Mouse (Mus musculus) layer of hippocampus, postnatal 14 days (tissue): Measurements from ENCODE around the gene Cfd. TPM values are rescaled to one million over a fixed set of nuclear protein-coding genes. Genes with fewer than 3 reads are reported as not detected.

Experiments
- DNase-seq, 2 experiments: peaks; one replicate each; pipeline ENCODE4 v3.0.0; 2021 to 2022; ENCODE audit warnings: low spot score in 2 of 2, mixed read lengths in 1 of 2
- long read RNA-seq, 2 experiments: library from polyadenylated mRNA; stranded (forward); transcript quantifications; one replicate each; pipeline ENCODE4 v2.0.0; 2021
- total RNA-seq, 2 experiments: library from RNA; stranded (reverse); gene quantifications; 2 replicates each; pipeline ENCODE4 v1.2.3; 2021

The Cfd gene
- not detected for total RNA-seq
- long read RNA-seq, experiment 1, result 0 reads
- long read RNA-seq, experiment 2, result 0 reads

DNA sequence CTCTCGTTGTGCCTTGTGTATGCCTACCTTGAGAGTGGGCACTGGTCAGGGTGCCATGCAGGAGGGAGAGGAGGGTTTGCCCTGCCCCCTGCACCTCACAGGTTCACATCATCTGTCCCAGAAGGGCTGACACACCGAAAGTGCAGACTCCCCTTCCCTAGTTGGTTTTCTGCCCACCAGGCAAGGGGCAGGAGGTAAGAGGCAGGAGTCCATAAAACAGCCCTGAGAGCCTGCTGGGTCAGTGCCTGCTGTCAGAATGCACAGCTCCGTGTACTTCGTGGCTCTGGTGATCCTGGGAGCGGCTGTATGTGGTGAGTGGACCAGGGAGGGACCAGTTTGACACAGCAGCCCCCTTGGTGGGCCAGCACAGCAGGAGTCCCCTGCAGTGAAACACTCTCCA lies at the start of gene Cfd:
Gene Cfd, plus strand, starts transcription at position 184 of the 400 bp plus-strand sequence.
- no peak for DNase-seq

DNA sequence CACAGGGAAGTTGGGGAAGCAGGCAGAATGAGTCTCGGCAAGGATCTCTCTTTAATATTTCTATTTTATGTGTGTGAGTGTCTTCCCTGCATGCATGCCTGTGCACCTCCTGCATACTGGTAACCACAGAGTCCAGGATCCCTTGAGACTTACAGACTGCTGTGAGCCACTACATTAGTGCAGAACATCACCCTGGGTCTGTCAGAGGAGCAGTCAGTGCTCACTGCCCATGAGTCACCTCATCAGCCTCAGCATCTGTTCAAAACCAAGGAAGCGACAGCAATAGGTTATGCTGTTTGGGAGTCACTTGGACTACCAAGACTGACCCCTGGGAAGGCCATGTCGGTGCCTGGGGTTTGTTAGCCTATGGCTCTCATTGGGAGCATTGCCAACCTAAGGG lies 48.3 kb upstream of the Cfd start:
- DNase-seq, result no peak

DNA sequence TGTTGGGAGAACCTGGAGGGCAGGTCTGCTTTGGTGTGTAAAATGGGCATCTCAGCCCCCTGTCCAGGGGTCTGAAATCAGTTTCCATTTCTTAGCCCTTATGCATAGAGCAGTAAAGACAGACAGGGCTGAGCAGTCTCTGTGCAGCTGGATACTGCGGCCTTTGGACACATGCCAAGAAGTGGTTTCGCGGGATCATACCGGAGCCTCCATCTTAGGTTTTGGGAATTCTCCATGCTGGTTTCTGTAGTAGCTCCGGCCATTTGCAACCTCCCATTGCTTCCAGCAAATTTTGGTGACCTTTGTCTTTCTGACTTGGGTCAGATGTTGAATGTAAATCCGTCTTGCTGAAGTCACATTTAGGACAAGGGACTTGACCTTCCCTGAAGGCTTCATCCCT lies 47.2 kb upstream of the Cfd start:
- no peak for DNase-seq

DNA sequence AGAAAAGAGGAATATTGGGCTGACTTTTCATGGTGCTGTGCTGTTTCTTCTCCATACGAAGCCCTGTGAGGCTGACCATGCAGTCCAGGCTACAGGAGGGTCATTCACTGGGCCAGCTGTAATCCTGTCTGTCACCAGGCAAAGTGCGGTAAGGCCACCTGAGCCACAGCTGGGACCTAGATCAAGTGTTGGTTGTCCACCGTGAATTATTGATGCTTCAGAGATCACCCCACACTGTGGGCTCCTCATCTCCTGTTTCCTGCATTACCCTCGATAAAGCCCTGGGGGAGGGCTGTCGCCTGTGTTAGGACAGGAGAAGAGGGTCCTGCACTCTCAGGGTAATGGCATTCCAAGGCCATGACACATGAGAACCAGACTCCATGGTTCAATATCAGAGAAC lies 44.1 kb upstream of the Cfd start:
- no peak for DNase-seq

DNA sequence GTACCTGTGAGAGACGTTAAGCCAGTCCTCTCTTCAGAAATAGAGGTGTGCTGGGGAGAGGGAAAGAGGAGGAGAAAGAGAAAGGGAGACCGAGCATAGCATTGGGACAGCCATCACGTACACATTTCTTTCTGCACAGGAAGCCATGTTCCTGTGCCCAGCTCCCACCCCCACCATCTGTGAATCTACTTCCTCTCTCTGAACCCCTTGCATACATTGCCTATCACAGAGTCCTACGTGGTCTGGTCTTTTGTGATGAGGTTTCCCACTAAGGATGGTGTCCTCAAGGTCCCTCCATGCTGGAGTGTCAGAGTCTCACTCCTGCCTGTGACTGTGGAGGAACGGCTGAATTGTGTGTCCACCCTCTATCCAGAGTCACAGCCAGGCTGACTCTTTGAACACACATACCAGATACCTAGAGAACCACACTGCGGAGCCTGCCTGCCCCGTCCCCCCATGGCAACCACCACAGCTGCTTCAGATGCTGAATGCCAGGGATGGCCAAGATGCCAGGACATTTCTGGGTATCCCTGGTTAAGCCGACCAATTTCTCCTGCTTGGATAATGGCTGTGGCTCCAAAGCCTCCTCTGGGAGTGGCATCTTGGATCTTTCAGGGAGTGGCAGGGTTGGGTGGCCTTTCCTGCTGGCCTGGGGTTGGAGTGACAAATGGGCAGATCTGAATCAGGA lies 40.6 kb upstream of the Cfd start:
- DNase-seq, result no peak

DNA sequence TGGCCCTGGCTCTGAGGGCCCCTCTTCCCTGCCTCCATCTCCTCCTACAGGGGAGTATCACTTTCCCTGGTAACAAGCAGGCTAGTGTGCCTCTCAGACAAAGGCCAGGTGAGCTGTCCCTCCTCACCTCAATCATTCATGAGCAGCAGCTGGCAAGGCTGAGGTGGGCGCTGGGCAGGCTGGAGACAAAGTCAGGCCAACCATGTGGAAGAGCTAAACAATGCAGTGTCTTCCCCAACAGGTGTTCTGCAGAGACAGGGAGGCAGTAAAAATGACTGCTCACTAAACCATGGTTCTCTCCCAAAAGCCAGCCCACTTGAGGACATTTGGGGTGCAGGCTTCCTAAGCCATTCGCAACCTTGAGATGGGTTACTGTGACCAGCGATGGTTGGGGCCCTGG lies 39.0 kb upstream of the Cfd start:
- DNase-seq, result no peak

DNA sequence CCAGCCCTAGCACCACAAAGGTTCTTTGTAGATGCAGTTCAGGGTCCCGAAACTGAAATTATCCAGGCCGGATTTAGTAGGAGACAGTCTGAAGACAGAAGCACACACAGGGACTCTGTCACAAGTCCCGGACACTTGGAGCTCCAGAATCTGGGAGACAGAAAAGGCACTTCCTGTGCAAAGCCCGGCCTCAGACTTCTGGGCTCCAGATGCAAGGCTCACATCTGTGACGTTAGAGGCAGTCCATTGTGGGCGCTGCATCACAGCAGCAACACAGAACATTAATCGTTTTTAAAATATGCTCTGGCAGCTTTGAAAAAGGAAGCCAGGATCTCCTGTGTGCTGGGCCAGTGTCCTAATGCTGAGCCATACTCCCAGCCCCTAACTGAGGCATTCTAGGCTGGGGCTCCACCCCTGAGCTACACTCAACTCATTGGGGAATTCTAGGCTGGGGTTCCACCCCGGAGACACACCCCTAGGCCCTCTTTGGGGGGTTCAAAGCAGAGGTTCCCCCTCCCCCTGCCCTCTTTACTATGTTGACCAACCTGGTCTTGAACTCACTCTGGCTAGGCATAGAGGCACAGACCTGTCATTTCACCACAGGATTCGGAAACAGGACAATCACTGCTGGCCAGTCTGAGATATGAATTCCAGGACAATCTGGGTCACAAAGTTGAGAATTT lies 38.4 kb upstream of the Cfd start:
- DNase-seq, result no peak

DNA sequence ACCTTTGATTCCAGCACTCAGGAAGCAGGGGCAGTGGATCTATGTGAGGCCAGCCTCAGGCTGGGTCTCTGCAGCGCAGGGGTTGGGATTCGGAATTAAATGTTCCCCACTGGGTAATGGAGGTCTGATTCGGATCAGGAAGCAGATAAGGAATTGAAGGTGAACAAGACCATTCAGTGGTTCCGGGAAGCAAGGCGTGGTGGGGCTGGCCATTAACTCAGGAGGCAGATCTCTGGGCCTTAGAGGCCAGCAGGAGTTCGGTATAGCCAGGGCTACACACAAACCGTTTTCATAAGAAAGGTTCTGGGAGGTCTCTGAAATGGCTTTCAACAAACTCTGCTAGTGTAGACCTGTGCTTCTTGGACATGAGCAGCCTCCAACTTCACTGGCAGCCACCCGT lies 37.8 kb upstream of the Cfd start:
- no peak for DNase-seq

DNA sequence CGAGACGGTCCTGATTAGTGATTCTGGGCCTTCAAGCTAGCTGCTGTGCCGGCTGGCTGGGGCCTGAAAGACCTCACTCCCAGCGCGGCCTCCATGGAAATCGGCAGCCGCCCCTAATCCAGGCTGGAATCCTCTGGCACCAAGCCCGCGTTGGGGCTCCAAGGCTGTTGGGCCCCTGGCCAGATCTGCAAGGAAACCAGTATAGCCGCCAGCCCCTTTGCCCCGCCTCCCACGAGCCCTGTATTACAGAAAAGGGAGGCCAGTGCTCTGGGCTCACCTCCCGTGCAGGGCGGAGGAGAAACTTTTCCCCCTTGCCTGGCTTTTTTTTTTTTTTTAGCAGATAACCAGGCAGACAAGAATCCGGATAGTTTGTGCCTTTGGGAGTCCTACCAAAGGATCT lies 37.3 kb upstream of the Cfd start:
- peak; percentile 92 to 95 for DNase-seq

DNA sequence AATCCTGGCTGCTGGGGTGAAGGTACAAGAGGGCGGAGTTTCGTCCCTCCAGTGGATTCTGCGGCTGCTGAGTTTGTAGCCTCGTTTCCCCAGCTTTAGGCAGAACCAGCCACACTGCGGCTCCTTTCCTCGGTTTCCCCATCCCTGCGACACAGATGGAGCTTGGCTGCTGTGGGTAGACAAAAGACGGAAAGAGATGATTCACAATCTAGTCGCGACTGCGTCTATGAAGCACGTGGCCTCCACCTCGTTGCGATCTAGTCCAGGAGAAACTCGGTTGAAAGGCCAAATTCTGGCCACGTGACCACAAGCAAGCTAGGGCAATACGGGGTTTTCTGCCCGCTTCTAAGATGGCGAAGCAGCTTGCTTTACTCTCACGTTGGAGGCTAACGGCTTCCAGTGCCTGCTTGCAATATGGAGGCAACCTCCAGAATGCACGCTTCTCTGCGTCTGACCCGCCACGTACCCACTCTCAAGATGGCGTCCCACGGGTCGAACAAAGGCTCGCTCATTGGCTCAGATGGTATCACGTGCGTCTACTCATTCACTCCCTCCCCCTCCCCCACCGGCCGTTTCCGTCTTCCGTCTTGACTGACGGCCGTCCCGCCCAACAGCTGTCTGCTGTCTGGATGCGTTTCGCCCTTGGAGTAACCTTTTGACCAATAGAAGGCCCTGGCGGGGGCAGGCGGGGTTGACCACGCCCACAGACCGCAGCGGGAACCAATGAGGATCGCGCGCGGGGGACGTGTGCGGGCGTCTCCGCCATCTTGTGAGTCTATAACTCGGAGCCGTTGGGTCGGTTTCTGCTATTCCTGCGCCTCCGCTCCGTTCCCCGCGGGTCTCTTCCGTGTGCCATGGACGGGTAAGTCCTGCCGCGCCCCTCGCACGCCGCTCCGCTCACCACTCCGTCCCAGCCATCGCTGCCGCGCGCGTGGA lies 36.5 kb upstream of the Cfd start, which contains the start of gene Ptbp1:
Gene Ptbp1, plus strand, starts transcription at position 568 of the 936 bp plus-strand sequence.
- DNase-seq, result peak; percentile 98 to 100

DNA sequence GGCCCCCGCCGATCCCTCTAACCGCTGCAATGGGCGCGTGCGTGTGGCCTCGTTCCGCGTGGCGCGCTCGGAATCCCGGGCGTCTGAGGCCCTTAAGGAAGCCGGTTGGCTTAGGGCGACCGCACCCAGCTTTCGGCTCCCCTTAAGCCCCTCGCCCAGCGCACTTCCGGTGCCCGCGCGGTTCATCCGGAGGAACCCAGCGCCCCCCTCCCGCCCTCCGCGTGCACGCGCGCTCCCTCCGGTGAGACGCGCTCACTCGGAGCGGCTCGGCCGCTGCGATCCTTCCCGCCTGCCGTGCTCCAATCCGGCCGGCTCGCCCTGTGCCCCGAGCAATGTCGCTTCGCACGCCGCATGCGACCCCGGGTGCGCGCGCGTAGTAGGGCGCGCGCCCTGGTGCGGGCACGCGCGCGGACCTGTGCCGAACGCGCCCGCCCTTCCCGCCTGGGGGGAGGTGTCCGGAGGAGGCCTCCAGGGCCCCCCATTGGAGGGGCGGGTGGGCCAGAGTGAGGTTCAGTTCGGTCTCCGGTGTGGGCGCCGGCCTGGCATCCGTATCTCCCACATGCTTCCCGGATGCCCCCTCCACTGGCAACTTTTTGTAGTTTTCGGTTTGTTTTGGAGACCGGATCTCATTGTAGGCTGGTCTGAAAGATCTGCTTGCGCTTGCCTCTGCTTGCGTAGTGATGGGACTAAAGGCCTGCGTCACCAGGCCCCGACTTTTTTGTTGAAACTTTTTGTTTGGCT lies 35.7 kb upstream of the Cfd start:
- peak in 1 of 2 experiments; percentile 57 for DNase-seq

DNA sequence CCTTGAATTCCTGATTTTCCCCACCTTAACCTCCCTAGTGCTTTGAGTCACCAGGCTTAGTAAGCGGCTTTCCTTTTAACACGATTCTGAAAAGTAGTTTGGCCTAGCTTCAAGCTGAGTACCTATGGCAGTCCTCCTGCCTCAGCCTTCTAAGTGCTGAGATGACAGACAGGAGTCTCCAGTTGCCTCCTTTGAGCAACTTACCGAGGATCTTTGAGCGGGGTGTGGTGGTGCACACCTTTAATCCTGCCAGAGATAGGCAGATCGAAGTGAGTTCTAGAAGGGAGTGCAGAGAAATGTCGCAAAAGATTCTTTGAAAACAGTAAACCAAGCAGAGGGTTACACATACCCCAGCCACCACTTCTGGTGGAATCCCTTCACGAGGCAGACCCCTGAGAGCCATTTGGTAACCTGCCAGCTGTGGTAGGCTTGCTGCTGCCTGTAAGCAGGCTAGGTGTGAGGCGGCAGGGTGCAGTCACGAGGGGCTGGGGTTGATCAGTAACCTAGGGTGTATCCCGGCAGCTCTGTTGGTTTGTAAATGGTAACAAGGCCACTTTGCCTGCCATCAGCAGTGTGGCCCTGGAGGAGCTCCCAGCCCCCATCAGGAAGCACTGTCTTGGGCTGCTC lies 35.0 kb upstream of the Cfd start:
- no peak for DNase-seq

DNA sequence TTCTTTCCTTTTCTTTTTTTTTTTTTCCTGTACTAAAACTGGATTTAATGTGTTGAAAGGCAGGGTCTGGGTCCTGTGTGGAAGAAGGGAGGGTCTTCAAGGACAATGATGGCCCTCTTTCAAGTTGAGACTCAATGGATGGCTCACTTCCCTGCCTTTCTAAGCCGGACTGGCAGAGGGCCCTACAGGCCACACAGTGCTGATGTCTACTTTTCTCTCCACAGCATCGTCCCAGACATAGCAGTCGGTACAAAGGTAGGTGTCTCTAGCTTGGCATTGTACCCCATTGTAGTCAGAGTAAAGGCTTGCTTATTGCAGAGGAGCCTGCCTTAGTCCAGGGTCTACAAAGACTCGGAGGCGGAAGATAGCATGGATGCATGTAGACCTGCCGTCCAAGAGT lies 34.4 kb upstream of the Cfd start:
- DNase-seq, result no peak

DNA sequence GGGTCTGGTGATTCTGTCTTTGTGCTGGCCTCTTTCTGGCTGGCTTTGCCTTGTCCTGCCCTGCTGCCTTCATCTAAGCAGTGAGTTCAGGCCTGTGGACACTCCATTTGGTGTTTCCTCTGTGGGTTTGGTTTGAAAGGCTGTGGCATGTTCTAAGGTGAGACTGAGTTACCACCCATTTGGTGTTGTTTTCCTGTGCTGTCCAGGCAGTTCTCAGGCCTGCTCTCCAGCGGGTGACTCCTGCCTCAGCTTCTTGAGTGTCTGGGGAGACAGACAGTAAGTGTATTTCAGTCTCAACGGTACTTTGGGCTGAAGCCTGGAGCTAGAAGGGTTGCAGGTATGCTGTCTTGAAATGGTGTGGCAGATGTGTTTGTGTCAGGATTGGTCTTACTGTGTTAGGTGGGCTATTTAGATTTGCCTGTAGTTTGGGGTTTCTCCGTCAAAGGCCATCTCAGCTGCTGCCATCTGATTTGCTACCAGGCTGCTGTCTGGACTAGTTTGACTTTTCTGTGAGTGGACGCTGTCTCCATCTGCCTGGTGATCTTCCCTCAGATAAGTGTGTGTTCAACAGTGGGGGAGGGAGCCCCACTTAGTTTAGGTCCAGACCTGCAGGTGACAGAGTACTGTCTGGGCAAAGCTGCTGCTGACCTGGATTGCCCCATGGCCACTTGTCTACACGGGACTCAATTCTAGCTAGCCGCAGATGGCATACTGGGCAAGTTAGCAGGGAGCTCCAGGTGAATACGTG lies 33.8 kb upstream of the Cfd start:
- no peak for DNase-seq

DNA sequence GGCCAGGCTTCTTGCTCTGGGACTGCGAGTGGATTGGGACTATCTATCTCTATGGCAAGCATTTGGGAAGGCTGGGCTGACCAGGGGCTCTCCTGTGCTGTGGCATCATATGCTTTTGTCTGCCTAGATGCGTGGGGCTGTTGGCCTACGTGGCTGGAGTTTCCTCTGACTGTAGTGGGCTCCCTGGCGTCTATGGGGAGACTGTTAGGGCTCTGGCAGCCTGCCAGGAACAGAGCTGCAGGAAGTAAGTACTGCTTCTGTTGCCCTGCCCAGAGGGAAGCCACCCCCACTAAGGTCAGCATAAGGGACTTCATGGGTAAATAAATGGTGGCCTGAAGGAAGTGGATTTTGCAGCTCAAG lies 33.2 kb upstream of the Cfd start:
- DNase-seq, result peak in 1 of 2 experiments; percentile 67

DNA sequence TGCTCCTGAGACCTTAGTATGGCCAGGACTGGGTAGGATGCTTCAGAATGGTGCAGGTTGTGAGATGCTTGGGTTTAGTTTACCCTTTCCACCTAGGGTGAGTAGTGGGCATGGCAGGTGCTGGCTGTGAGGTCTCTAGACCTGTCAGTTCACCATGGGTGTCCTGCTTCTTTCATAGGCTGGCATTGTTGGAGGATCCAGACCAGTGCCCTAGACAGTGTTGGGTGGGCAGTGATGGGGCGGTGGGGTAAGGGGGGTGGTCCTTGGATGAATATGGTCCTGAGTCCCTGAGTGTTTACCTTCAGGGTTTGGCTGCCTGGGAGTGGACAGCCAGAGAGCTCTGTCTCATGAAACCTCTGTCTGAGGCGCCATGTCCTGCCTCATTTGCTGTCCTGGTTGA lies 32.8 kb upstream of the Cfd start:
- no peak for DNase-seq

DNA sequence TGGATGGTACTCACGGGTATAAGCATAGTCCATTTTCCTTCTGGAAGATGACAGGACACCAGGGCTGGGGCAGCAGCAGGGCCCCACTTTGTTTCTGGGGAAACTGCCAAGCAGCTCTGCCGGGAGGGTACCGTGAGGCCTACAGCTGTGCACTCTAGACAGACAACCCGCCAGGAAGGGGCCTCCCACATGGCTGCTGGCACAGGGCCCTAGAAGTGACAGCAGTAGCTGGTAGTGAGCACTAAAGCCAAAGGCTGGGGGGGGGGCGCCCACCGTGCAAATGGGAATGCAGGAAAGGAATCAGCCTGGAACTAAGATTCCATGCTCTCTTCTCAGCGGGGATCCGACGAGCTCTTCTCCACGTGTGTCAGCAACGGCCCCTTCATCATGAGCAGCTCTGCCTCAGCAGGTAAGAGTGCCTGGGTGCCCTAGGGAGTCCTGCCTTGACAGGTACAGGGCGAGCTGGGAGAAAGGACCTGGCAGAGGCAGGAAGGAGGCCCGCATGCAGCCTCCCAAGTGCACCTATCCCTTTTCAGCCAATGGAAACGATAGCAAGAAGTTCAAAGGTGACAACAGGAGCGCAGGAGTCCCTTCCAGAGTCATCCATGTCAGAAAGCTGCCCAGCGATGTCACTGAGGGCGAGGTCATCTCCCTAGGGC lies 32.1 kb upstream of the Cfd start:
- peak in 1 of 2 experiments; percentile 81 for DNase-seq

DNA sequence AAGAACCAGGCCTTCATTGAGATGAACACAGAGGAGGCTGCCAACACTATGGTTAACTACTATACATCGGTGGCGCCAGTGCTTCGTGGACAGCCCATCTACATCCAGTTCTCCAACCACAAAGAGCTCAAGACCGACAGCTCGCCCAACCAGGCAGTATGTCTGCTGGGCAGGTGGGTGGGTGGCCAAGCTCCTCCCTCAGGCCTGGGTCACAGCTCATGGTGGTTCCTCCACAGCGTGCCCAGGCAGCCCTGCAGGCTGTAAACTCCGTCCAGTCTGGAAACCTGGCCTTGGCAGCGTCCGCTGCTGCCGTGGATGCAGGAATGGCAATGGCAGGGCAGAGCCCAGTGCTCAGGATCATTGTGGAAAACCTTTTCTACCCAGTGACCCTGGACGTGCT lies 31.5 kb upstream of the Cfd start:
- DNase-seq, result no peak
